Mouse (Mus musculus): ENCODE data around the gene Tkt.
A peak's percentile ranks its signal among the peaks of the same experiment; 100 is the strongest.

Tkt gene

GRCm38 (mm10) chr14:30584497-30585251, 36.5 kb downstream of the Tkt start:
- DNase-seq (ENCODE audit: low read depth, low spot score): no peak

GRCm38 (mm10) chr14:30585323-30585722, 37.2 kb downstream of the Tkt start:
- DNase-seq (ENCODE audit: low read depth, low spot score): no peak

GRCm38 (mm10) chr14:30586780-30587461, 38.8 kb downstream of the Tkt start:
- DNase-seq (ENCODE audit: low read depth, low spot score): no peak

GRCm38 (mm10) chr14:30590041-30590645, 42.0 kb downstream of the Tkt start:
- DNase-seq (ENCODE audit: low read depth, low spot score): no peak

GRCm38 (mm10) chr14:30590918-30591317, 42.8 kb downstream of the Tkt start:
- DNase-seq (ENCODE audit: low read depth, low spot score): no peak

- peak; percentile 75 for DNase-seq (ENCODE audit: low read depth, low spot score)
These were observed 43.3 kb downstream of the Tkt start for GRCm38 (mm10) chr14:30591417-30591816.

GRCm38 (mm10) chr14:30593279-30594091, 45.3 kb downstream of the Tkt start:
- no peak for DNase-seq (ENCODE audit: low read depth, low spot score)

- peak; percentile 39 for DNase-seq (ENCODE audit: low read depth, low spot score)
These were observed 46.0 kb downstream of the Tkt start for GRCm38 (mm10) chr14:30594092-30594695.

- DNase-seq (ENCODE audit: low read depth, low spot score): no peak
These were observed 47.6 kb downstream of the Tkt start for GRCm38 (mm10) chr14:30595576-30596313.

- DNase-seq (ENCODE audit: low read depth, low spot score): no peak
These were observed 48.2 kb downstream of the Tkt start for GRCm38 (mm10) chr14:30596407-30596806.

GRCm38 (mm10) chr14:30597142-30597541, 49.0 kb downstream of the Tkt start:
- no peak for DNase-seq (ENCODE audit: low read depth, low spot score)

- DNase-seq (ENCODE audit: low read depth, low spot score): no peak
These were observed 58.7 kb downstream of the Tkt start for GRCm38 (mm10) chr14:30606817-30607216.

GRCm38 (mm10) chr14:30607696-30608095, 59.5 kb downstream of the Tkt start:
- DNase-seq (ENCODE audit: low read depth, low spot score): no peak

- DNase-seq (ENCODE audit: low read depth, low spot score): no peak
These were observed 60.0 kb downstream of the Tkt start for GRCm38 (mm10) chr14:30608176-30608575.

GRCm38 (mm10) chr14:30609499-30609898, 61.3 kb downstream of the Tkt start:
- no peak for DNase-seq (ENCODE audit: low read depth, low spot score)

- no peak for DNase-seq (ENCODE audit: low read depth, low spot score)
These were observed 62.1 kb downstream of the Tkt start for GRCm38 (mm10) chr14:30610304-30610703.

GRCm38 (mm10) chr14:30610940-30611339, 62.8 kb downstream of the Tkt start:
- DNase-seq (ENCODE audit: low read depth, low spot score): no peak

GRCm38 (mm10) chr14:30612523-30612922, 64.4 kb downstream of the Tkt start:
- DNase-seq (ENCODE audit: low read depth, low spot score): peak; percentile 52

GRCm38 (mm10) chr14:30612962-30613715, 65.0 kb downstream of the Tkt start:
- DNase-seq (ENCODE audit: low read depth, low spot score): no peak

GRCm38 (mm10) chr14:30616751-30617150, 68.6 kb downstream of the Tkt start:
- DNase-seq (ENCODE audit: low read depth, low spot score): no peak

Measured in forelimb bud, embryonic 11.5 days (tissue).